Mouse (Mus musculus): ENCODE measurements around the gene Bpifb6. TPM values are rescaled to one million over a fixed set of nuclear protein-coding genes. Genes with fewer than 3 reads are reported as not detected.

Gene Bpifb6
- polyA plus RNA-seq, 1 experiment from 2014 or later = not detected

GRCm38 (mm10) chr2:153917930-153918329, 17.7 kb downstream of the Bpifb6 start, which contains the start of gene Bpifb3:
TSS of gene Bpifb3 (plus strand) at chr2:153918230.
- WGBS = 70% methylated on average over 8 of the region's 8 CpGs
- no peaks in the 10 kb centered on the region for H3K27me3 ChIP-seq
- no peak within 1 kb of the TSS for H3K4me2 ChIP-seq (replicated peaks)
- no peak within 1 kb of the TSS for H3K9ac ChIP-seq
- H3K4me1 ChIP-seq = no peaks in the 10 kb centered on the region
- H3K4me3 ChIP-seq = no peak within 1 kb of the TSS
- H3K27ac ChIP-seq = no peak within 1 kb of the TSS
- no peaks in the 10 kb centered on the region for H3K36me3 ChIP-seq
- ATAC-seq (ENCODE audit: low FRiP score, low read depth) = no peak
- H3K9me3 ChIP-seq = no peaks in the 10 kb centered on the region

GRCm38 (mm10) chr2:153921246-153921645, 21.1 kb downstream of the Bpifb6 start:
- Histone ChIP-seq H3K4me1 (no peaks in the 10 kb centered on the region), H3K9me3 (no peaks in the 10 kb centered on the region), H3K9ac (no peak overlapping the region), H3K27me3 (no peaks in the 10 kb centered on the region), H3K36me3 (no peaks in the 10 kb centered on the region), H3K4me2 (replicated peaks) (no peak overlapping the region), H3K27ac (no peak overlapping the region), H3K4me3 (no peak overlapping the region)
- no peak for ATAC-seq (ENCODE audit: low FRiP score, low read depth)
- WGBS = 90% methylated on average over 6 of the region's 6 CpGs

GRCm38 (mm10) chr2:153929871-153930413, 29.8 kb downstream of the Bpifb6 start:
- no peak for ATAC-seq (ENCODE audit: low FRiP score, low read depth)
- WGBS = 35% methylated on average over 3 of the region's 3 CpGs
- Histone ChIP-seq H3K4me1 (no peaks in the 10 kb centered on the region), H3K36me3 (no peaks in the 10 kb centered on the region), H3K4me2 (replicated peaks) (no peak overlapping the region), H3K9ac (no peak overlapping the region), H3K9me3 (no peaks in the 10 kb centered on the region), H3K4me3 (no peak overlapping the region), H3K27me3 (no peaks in the 10 kb centered on the region), H3K27ac (no peak overlapping the region)

GRCm38 (mm10) chr2:153931125-153931524, 30.9 kb downstream of the Bpifb6 start:
- 69% methylated on average over 6 of the region's 6 CpGs for WGBS
- Histone ChIP-seq H3K27me3 (no peaks in the 10 kb centered on the region), H3K4me2 (replicated peaks) (no peak overlapping the region), H3K27ac (no peak overlapping the region), H3K9ac (0 out of 2 replicates have a peak overlapping the region, but pooled peaks have one; percentile 25), H3K4me1 (no peaks in the 10 kb centered on the region), H3K4me3 (no peak overlapping the region), H3K9me3 (no peaks in the 10 kb centered on the region), H3K36me3 (no peaks in the 10 kb centered on the region)
- no peak for ATAC-seq (ENCODE audit: low FRiP score, low read depth)

- no peaks in the 10 kb centered on the region for H3K4me1 ChIP-seq
- H3K4me2 ChIP-seq (replicated peaks) = no peak overlapping the region
- H3K9me3 ChIP-seq = no peaks in the 10 kb centered on the region
- WGBS = 81% methylated on average over 6 of the region's 6 CpGs
- H3K27ac ChIP-seq = no peak overlapping the region
- no peak overlapping the region for H3K4me3 ChIP-seq
- no peak overlapping the region for H3K9ac ChIP-seq
- no peaks in the 10 kb centered on the region for H3K27me3 ChIP-seq
- no peaks in the 10 kb centered on the region for H3K36me3 ChIP-seq
- ATAC-seq (ENCODE audit: low FRiP score, low read depth) = no peak
Measured at GRCm38 (mm10) chr2:153933311-153933710, 33.1 kb downstream of the Bpifb6 start.

GRCm38 (mm10) chr2:153935348-153935747, 35.2 kb downstream of the Bpifb6 start:
- 91% methylated on average over 6 of the region's 6 CpGs for WGBS

GRCm38 (mm10) chr2:153937843-153938242, 37.7 kb downstream of the Bpifb6 start, which contains the start of gene Bpifb4:
TSS of gene Bpifb4 (plus strand) at chr2:153938212.
- Histone ChIP-seq H3K9me3 (no peaks in the 10 kb centered on the region), H3K36me3 (no peaks in the 10 kb centered on the region), H3K4me1 (no peaks in the 10 kb centered on the region), H3K27ac (no peak within 1 kb of the TSS), H3K9ac (no peak within 1 kb of the TSS), H3K27me3 (no peaks in the 10 kb centered on the region), H3K4me3 (no peak within 1 kb of the TSS), H3K4me2 (replicated peaks) (no peak within 1 kb of the TSS)
- no peak for ATAC-seq (ENCODE audit: low FRiP score, low read depth)
- 79% methylated on average over 5 of the region's 5 CpGs for WGBS

More at GRCm38 (mm10) chr2:153935348-153935747, 35.2 kb downstream of the Bpifb6 start:
- Histone ChIP-seq H3K4me1 (no peaks in the 10 kb centered on the region), H3K9me3 (no peaks in the 10 kb centered on the region), H3K4me3 (no peak overlapping the region), H3K36me3 (no peaks in the 10 kb centered on the region), H3K27me3 (no peaks in the 10 kb centered on the region), H3K9ac (no peak overlapping the region), H3K4me2 (replicated peaks) (no peak overlapping the region), H3K27ac (no peak overlapping the region)
- ATAC-seq (ENCODE audit: low FRiP score, low read depth) = no peak

- Histone ChIP-seq H3K36me3 (no peaks in the 10 kb centered on the region), H3K4me2 (replicated peaks) (no peak overlapping the region), H3K9me3 (no peaks in the 10 kb centered on the region), H3K27me3 (no peaks in the 10 kb centered on the region), H3K4me1 (no peaks in the 10 kb centered on the region), H3K9ac (no peak overlapping the region), H3K4me3 (no peak overlapping the region), H3K27ac (no peak overlapping the region)
- ATAC-seq (ENCODE audit: low FRiP score, low read depth) = no peak
- WGBS = 46% methylated on average over 3 of the region's 3 CpGs
Measured at GRCm38 (mm10) chr2:153943537-153943936, 43.3 kb downstream of the Bpifb6 start.

- H3K4me1 ChIP-seq = no peaks in the 10 kb centered on the region
- no peaks in the 10 kb centered on the region for H3K36me3 ChIP-seq
- H3K9me3 ChIP-seq = no peaks in the 10 kb centered on the region
- no peak overlapping the region for H3K27ac ChIP-seq
- no peak for ATAC-seq (ENCODE audit: low FRiP score, low read depth)
- no peak overlapping the region for H3K9ac ChIP-seq
- no peak overlapping the region for H3K4me2 ChIP-seq (replicated peaks)
- no peak overlapping the region for H3K4me3 ChIP-seq
- 81% methylated on average over 8 of the region's 8 CpGs for WGBS
- H3K27me3 ChIP-seq = no peaks in the 10 kb centered on the region
Measured at GRCm38 (mm10) chr2:153944567-153944966, 44.4 kb downstream of the Bpifb6 start.

- H3K4me1 ChIP-seq = no peaks in the 10 kb centered on the region
- H3K4me2 ChIP-seq (replicated peaks) = no peak overlapping the region
- 25% methylated on average over 6 of the region's 6 CpGs for WGBS
- no peak overlapping the region for H3K27ac ChIP-seq
- no peak for ATAC-seq (ENCODE audit: low FRiP score, low read depth)
- H3K9me3 ChIP-seq = no peaks in the 10 kb centered on the region
- H3K9ac ChIP-seq = no peak overlapping the region
- no peaks in the 10 kb centered on the region for H3K36me3 ChIP-seq
- H3K4me3 ChIP-seq = no peak overlapping the region
- no peaks in the 10 kb centered on the region for H3K27me3 ChIP-seq
Measured at GRCm38 (mm10) chr2:153952897-153953296, 52.7 kb downstream of the Bpifb6 start.

- no peak for ATAC-seq (ENCODE audit: low FRiP score, low read depth)
- Histone ChIP-seq H3K4me3 (no peak overlapping the region), H3K9ac (no peak overlapping the region), H3K4me2 (replicated peaks) (0 out of 2 replicates have a peak overlapping the region, but pooled peaks have one; percentile 28), H3K27me3 (no peaks in the 10 kb centered on the region), H3K36me3 (no peaks in the 10 kb centered on the region), H3K9me3 (no peaks in the 10 kb centered on the region), H3K4me1 (no peaks in the 10 kb centered on the region), H3K27ac (no peak overlapping the region)
- 9% methylated on average over 6 of the region's 6 CpGs for WGBS
Measured at GRCm38 (mm10) chr2:153953836-153954235, 53.6 kb downstream of the Bpifb6 start.
